Mouse (Mus musculus) bone marrow macrophage, adult 2 months (primary cell): ENCODE results near the gene Ubxn6.

ENCODE experiments used
- CTCF ChIP-seq: IDR thresholded peaks from 2 replicates; pipeline ENCODE4 v1.5.1; 2012; ENCODE audit warnings: low read depth, mild to moderate bottlenecking, low read length, moderate library complexity
- POLR2A ChIP-seq: IDR thresholded peaks from 2 replicates; pipeline ENCODE4 v1.6.1; 2012; ENCODE audit warnings: mild to moderate bottlenecking, low read depth, low read length, borderline replicate concordance

DNA sequence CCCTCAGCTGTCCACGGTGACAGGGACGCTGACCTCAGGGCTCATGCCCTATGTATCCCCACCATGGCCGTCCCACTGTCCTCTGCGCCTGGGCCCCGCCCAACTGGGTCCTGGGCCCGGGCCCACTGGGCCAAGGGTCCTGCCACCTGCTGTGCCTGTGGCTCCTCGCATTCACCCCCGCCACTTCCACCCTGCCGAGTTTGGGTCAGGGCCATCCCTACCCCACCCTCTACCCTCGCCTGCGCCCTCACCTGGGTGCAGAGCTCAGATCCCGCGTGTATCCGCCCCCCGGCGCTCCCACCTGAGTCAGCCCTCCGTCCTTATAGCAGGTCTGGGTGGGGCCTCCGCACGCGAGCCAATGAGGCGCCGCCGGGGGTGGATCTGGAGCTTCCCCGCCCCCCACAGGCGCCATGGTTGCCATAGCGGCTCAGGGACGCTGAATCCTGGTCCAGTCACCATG is 42.5 kb upstream of the Ubxn6 start, which contains the start of gene Plin5:
- no peak for TF ChIP-seq CTCF
- TF ChIP-seq POLR2A: no peak
